Mouse (Mus musculus) layer of hippocampus, postnatal 25 days (tissue): ENCODE results near the gene Fam102b. TPM values are rescaled to one million over a fixed set of nuclear protein-coding genes. Genes with fewer than 3 reads are reported as not detected.

Experiments
- DNase-seq, 2 experiments: peaks; one replicate each; pipeline ENCODE4 v3.0.0; 2022; ENCODE audit warnings: mixed read lengths in 2 of 2, low spot score in 1 of 2; ENCODE audit errors: extremely low spot score in 1 of 2
- total RNA-seq, 2 experiments: library from RNA; stranded (reverse); gene quantifications; 2 replicates each; pipeline ENCODE4 v1.2.3; 2021

Fam102b gene
- 10 to 100 TPM; 28.7 to 29.2 TPM for total RNA-seq

DNA sequence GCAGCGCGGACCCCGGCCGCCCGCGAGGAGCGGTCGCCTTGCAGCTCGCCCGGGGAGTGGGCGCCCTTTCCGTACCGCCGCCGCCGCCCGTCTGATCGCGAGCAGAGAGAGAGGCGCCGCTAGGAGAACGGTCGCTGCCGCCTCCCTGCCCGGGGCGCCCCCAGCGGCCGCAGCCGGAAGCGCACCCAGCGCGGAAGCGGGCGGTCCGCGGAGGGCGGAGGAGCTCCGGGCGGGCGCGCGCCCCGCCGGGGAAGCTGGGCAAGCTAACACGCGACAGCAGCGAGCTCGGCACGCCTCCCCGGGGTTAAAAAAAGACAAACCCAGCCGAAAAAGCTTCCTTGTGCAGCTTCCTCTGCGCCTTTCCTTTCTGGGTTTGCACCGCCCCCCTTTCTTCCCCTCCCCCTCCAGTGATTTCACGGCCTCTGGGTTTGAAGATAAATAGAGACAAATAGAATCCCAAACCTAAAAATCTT, at the start of gene Fam102b:
TSS of gene Fam102b (minus strand) at position 93 of the 473 bp plus-strand sequence.
- peak; percentile 87 to 88 for DNase-seq

GRCm38 (mm10) chr3:109062989-109063388, 35.6 kb upstream of the Fam102b start:
- DNase-seq = peak in 1 of 2 experiments; percentile 20

DNA sequence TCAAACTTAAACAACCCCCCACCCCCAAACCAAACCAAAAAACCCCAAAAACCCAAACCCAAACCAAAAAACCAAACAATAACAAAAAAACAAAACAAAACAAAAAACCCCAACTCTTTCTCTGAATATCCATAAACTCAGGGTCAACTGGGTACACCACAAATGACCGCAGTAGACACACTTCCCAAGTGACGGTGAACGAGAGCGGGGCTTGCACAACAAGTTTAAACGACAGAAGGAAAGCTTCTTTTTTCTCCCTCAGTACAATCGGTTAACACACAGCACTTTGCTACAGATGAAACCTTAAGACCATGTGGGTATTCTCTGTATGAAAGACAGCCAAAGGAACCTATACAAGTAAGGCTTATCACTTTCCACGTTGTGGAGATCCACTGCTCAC, 35.0 kb upstream of the Fam102b start:
- DNase-seq = no peak

DNA sequence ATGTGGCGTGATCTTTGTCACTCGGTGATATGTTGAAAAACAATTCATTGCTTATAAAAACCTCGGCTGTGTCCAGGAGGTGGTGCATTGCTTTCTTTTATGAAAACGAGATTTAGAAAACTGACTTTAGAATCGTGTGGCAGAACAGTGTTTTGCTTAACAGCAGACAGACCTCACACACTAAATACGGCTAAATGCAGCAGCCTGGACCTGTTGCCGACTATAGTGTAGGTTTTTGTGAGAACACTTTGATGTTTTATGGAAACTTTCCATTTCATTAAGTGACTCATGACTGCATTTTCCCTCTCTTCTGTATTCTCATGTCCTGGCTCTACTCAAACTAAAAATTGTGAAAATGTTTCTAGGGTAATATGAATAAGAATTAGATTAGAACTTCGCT, 32.5 kb upstream of the Fam102b start:
- DNase-seq = no peak

DNA sequence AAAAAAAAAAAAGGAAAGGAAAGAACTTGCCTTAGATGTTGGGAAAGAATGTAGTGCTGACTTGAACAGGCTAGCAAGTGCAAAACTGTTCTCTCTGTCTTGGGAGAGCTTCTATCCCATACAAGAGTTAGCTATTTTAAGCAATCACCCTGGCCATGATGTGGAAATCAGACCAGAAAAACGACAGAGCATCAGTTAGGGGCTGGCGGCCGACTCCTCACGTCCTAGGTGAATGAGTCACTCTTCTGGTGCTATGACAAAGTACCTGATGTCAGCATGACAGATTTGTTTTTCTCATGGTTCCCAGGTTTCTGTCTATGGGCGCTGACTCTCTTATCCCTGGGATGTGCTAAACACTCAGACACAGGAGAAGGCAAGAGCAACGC, 24.5 kb upstream of the Fam102b start:
- no peak for DNase-seq

DNA sequence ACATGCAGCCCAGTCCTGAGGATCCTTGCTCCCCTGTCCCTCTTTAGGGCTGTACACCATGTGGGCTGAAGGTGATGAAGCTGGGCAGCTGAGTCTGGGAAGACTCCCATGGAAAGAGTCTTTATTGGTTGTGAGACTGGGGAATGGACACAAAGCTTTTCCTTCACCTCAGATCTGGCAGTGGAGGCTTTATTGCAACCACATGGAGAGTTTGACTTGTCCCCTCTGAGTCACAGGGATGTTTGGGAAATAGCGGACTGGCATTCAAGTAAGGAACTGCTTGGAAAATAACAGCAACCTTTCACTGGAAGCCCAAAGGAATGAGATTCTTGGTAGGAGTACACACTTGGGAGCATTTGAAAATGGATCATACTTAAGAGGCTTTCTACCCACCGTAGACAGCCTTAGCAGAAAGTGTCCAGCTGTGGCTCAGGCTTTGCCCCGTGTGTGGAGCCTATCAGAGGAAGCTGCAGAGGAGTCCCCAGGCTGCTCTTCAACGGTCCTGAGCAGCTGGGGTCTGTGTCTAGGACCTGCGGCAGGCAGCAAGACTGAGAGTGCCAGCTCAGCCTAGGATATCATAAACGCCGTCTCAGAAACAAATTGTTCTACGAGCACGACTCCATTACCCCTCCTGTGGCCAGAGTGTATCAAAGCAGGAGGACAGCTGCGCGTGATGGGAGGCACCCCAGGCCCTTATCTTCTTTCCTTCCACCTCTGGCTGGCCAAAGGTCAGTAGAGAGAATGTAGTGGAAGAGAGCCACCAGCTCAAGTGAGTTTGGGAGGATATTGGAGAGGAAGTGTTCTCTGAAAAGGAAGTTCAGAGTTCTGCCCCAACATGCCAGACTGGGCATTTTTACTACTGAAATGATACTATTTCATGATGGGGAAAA, 23.9 kb upstream of the Fam102b start:
- no peak for DNase-seq

- DNase-seq = no peak
These were observed 20.4 kb upstream of the Fam102b start for GRCm38 (mm10) chr3:109047707-109048283.

- no peak for DNase-seq
These were observed 19.0 kb upstream of the Fam102b start for GRCm38 (mm10) chr3:109046428-109046827.

DNA sequence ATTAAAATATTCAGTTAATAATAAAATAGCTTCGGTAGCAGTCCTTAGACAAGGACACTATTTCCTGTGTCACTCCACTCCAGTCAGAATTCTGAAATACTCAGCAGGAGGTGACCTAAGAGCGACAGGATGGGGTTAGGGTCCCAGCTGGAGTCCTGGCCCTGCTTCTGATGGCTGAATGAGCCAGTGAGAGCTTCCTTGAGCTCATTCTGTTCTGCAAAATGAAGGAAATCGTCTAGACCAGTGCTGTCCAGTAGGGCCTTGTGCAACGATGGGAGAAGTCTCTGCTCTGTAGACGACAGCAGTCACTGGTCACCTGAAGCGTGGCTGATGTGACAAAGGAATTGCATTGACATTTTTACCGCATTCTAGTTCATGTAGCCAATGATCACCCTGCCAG, 16.0 kb upstream of the Fam102b start:
- DNase-seq = no peak

GRCm38 (mm10) chr3:109040908-109041307, 13.5 kb upstream of the Fam102b start:
- no peak for DNase-seq

GRCm38 (mm10) chr3:109034411-109034810, 7.0 kb upstream of the Fam102b start:
- DNase-seq = no peak

- no peak for DNase-seq
These were observed 4.9 kb upstream of the Fam102b start for GRCm38 (mm10) chr3:109032306-109032705.

- DNase-seq = no peak
These were observed 4.2 kb upstream of the Fam102b start for GRCm38 (mm10) chr3:109031626-109032025.

DNA sequence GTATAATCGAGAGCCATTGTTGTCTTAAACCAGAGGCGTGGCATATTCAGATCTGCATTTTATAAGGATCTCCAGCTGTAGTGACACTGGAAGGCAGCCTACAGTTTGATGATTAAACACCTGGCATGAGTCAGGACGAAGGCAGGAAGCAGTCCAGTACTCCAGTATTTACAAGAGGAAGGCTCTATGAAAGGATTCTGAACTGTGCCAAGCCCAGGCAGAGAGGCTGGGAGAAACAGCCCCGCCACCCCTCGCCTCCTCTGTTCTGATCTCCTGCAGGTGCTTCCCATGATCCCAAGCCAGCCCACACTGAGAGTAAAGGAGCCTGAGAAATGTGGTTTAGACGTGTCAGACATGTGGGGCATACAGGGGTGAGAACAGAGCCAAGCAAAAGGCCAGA, 3.4 kb upstream of the Fam102b start:
- no peak for DNase-seq

GRCm38 (mm10) chr3:109029661-109030060, 2.3 kb upstream of the Fam102b start:
- DNase-seq = no peak

DNA sequence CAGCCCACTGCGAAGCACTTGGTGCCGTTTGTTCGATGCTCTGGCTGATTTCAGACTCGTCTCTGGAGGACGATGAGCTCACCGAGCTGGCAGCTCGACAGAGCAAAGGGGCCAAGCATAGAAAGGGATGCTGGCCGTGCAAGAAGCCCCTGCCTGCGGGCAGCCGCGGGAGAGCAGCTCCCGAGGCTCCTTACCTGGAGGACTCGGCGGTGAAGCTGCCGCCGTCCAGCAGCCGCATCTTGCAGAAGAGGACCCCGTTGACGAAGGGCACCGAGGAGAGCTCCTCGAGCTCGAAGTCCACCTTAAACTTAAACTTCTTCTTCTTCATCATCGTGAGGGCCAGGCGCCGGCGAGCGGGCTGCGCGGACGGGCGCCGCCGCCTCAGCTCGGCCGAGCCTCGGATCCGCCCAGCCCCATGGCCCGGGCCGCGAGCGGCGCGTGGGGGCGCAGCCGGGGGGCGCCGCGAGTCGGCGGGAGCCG, 376 bp downstream of the Fam102b start:
- DNase-seq = peak in 1 of 2 experiments; percentile 34

DNA sequence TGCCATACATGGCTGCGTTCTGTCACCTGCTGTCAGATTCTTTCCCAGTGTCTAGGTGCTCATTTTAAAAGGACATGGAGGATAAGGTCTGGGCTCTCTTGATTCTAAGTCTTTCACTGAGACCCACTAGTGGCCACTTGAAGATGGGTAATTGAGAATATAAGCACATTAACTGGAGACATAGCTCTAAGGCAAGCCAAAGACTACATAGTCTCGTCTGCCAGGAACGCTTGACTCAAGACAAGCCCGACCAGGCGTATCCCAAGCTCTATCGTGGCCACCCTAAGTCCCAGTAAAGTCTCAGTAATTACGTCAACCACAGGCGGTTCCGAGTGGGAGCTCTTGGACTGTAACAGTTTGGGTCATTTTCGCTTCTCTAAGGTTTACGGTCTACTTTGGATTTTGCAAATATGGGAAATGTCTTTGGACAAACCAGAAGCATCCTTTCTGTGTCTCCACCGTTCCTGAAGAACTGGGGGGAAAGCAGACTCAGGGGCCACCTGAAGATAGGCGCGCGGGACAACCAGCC, 881 bp downstream of the Fam102b start:
- DNase-seq = no peak

GRCm38 (mm10) chr3:109025579-109025978, 1.8 kb downstream of the Fam102b start:
- peak; percentile 56 to 79 for DNase-seq

GRCm38 (mm10) chr3:109023066-109023465, 4.3 kb downstream of the Fam102b start:
- no peak for DNase-seq

DNA sequence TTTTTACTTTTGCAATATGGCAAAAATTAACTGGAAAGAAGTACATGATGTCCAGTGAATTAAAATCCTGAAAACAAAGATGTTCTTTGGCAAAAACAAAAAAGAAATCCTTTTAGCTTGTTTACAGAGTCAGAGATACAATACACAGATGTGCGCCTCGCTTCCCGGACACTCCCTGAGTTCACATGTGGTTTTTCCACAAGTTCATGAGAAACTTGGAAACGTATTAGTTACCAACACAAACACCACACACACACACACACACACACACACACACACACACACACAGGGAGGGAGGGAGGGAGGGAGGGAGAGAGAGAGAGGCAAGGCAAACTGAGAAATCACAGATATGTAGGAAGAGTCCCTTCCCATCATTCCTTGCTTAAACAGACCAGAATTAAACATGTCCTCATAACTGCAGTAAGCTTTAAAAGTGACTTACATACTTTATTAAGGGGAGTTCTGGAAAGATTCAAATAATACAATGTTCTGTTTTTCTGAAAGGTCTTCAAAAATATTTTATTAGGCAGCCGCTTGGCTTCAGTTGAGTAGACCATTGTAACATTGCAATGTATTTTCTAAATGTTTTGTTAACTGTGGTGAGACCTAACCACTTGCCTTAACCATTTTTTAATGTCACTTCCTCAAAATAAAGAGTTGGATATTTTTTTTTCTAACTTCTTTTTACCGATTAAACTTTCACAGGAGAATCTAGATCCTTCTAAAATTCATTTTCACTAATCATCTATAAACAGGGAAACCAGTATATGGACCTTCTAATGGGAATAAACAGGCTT, 5.5 kb downstream of the Fam102b start:
- no peak for DNase-seq

DNA sequence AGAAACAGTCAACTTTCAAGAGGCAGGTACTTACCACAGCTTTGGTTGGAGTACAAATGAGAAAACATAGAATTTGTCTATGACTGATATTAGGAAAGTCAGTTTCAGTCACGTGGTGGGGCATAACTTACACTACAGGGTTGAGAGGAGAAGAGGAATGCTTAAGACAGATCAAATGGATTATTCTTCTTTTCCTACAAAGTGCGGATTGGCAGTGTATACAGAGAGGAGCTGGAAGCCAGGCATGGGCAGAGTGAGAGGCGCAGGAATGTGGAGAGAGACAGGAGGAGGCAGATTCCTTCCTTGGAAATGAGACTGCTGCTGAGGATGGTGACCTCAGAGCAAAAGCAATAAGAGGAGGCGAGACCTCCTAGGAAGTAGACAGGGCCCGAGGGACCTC, 9.1 kb downstream of the Fam102b start:
- DNase-seq = no peak
